Mouse (Mus musculus) G1E (cell line): ENCODE data around the gene Gm28891. TPM values are rescaled to one million over a fixed set of nuclear protein-coding genes. Genes with fewer than 3 reads are reported as not detected.
"Not testable (repeated sequence)": the region's sequence is repeated elsewhere in the genome, so short reads cannot be mapped to it uniquely, and the experiment has no call there.

Experiments
- ATAC-seq: 2 replicates; pipeline ENCODE4 v1.8.0; 2016; ENCODE audit warnings: mild to moderate bottlenecking; ENCODE audit not compliant: insufficient number of reproducible peaks, poor library complexity, low FRiP score, severe bottlenecking; ENCODE audit errors: extremely low read depth
- DNase-seq: peaks from one replicate; pipeline ENCODE4 v3.0.0; 2012; ENCODE audit warnings: low spot score
- H3K27me3 ChIP-seq: 2 replicates; pipeline ENCODE4 v1.6.1; 2012; ENCODE audit warnings: mild to moderate bottlenecking, low read length, inconsistent platforms; ENCODE audit not compliant: insufficient read depth
- H3K36me3 ChIP-seq: replicated peaks from 2 replicates; pipeline ENCODE3; 2012; ENCODE audit warnings: mild to moderate bottlenecking, inconsistent platforms
- H3K4me1 ChIP-seq: 2 replicates; pipeline ENCODE4 v1.6.1; 2012; ENCODE audit warnings: low read depth, low read length, inconsistent platforms, mixed read lengths; ENCODE audit not compliant: insufficient read depth
- H3K4me3 ChIP-seq: 2 replicates; pipeline ENCODE4 v1.5.1; 2012; ENCODE audit warnings: low read depth, mild to moderate bottlenecking, inconsistent platforms, low read length, moderate library complexity, mixed read lengths
- H3K9me3 ChIP-seq: replicated peaks from 2 replicates; pipeline ENCODE4 v1.6.1; 2012; ENCODE audit warnings: inconsistent platforms
- polyA plus RNA-seq: library from polyadenylated mRNA; stranded (reverse); fragments of >175 nt; gene quantifications from 2 replicates; pipeline ENCODE4 v1.2.3, GENCODE M21; 2012
- total RNA-seq, 2 experiments: library from RNA; stranded (forward) in 1 of 2; stranded (reverse) in 1 of 2; fragments of 200-1000 nt in 1 of 2; fragments of >200 nt in 1 of 2; fragmentation: Nextera tagmentation in 1 of 2; gene quantifications; 2 replicates each; pipeline ENCODE4 v1.2.3; 2014 to 2017

The Gm28891 gene
- total RNA-seq (2014; fragmentation: Nextera tagmentation) (not detected in 2 replicates), total RNA-seq (2017) (not detected in 2 replicates), polyA plus RNA-seq (not detected in 2 replicates)

GRCm38 (mm10) chrY:60240902-60241301, at the start of gene Gm28891:
TSS of gene Gm28891 (plus strand) at chrY:60241202.
- not testable (repeated sequence) for H3K36me3 ChIP-seq, H3K27me3 ChIP-seq, ATAC-seq, H3K9me3 ChIP-seq, H3K4me1 ChIP-seq, H3K4me3 ChIP-seq, DNase-seq
